Mouse (Mus musculus): ENCODE measurements around the gene Med13l. TPM values are rescaled to one million over a fixed set of nuclear protein-coding genes. Genes with fewer than 3 reads are reported as not detected.
"Not testable (repeated sequence)": the region's sequence is repeated elsewhere in the genome, so short reads cannot be mapped to it uniquely, and the experiment has no call there.

Med13l gene
- polyA plus RNA-seq, 1 experiment = 30.9 TPM

DNA sequence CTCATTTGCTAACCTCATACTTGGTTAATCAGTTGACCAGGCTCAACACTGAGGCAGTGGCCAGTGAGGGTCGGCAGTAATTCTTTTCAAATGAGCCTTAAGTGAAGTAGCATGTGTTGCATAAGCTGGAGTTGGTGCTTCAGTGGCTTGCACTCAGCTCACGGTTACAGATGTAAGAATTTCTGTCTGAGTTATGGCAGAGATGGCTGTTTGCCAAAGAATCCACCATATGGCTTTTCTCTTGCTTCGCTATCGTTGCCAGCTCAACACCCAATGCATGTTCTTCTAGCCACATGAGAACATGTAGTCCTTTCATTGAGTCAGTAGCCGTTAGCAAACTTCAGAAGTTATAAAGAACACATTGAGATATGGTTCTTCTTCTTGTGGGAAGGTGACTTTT, 63.3 kb downstream of the Med13l start:
- no peak for DNase-seq (ENCODE audit: extremely low spot score in 1 of 2, low spot score in 1 of 2)

DNA sequence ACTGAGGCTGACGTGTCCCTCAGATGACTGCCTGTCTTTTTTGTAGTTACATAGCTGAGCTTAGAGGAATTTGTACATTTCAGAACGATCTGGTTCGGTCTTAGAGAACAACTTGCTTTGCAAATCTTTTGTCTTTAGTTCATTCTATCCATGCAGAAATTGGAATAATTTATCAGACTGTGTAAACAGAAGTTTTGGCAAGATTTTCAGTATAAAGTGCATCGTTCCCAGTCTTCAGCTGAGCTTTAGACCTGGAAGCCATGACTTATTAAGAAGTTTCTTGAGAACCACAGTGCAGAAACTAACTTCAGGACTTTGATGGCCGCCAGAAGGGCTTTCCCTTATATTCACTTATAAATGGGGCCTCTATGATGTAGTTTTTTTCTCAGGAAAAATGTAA, 67.2 kb downstream of the Med13l start:
- DNase-seq (ENCODE audit: extremely low spot score in 1 of 2, low spot score in 1 of 2) = no peak

DNA sequence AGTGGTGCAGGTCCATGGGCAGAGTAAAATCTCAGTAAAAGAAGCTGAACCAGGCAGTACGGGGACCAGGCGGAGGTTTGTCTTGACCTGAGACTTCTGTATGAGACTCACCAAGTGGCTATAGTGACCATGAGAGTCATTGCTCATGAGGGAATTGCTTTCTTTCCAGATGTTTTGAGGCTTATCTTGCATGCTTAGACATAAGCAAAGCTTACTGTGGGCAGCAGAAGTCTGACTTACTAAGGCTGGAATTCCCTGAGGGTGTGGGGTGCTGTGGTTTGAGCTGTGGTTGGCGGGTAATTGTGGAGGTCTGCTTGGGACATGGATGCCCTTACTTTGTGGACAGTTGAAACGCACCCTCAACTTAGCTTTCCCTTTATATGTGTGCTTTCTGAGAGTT, 67.7 kb downstream of the Med13l start:
- DNase-seq (ENCODE audit: extremely low spot score in 1 of 2, low spot score in 1 of 2) = no peak

DNA sequence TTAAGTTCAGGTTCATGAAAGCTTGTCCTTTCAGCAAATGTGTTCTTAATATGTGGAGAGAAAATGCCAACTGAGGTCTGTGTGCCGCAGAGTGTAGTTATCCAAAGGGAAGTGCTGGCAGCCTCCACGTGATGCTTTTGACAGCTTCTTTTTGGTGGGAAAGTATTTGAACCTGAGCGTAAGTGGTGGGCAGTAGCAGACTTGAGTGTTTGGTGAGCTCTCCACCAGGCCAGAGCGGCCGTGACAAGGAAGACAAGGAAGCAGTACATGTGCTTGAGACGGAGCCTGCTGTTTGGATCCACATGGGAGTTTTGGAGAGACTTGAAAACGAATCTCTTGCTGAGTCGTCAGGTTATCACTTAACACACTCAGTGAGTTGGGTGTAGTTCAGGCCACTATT, 71.9 kb downstream of the Med13l start:
- DNase-seq (ENCODE audit: extremely low spot score in 1 of 2, low spot score in 1 of 2) = no peak

DNA sequence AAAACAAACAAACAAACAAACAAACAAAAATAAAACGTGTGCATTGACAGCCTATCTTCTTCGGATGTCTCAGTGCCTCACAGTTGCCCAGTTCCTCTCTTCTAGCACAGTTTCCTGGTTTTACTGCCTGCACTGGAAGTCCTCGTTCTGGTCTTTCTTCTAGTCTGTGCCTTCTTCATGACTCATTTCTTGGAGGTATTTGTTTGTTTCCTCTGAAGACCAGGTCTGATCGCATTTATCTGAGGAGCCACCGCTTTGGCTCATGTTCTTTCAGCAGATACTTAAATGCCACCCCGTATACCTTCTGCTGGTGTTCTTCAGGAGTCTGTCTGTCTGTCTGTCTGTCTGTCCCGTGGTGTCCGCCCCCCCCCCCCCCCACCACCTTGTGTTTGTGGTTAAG, 72.6 kb downstream of the Med13l start:
- no peak for DNase-seq (ENCODE audit: extremely low spot score in 1 of 2, low spot score in 1 of 2)

DNA sequence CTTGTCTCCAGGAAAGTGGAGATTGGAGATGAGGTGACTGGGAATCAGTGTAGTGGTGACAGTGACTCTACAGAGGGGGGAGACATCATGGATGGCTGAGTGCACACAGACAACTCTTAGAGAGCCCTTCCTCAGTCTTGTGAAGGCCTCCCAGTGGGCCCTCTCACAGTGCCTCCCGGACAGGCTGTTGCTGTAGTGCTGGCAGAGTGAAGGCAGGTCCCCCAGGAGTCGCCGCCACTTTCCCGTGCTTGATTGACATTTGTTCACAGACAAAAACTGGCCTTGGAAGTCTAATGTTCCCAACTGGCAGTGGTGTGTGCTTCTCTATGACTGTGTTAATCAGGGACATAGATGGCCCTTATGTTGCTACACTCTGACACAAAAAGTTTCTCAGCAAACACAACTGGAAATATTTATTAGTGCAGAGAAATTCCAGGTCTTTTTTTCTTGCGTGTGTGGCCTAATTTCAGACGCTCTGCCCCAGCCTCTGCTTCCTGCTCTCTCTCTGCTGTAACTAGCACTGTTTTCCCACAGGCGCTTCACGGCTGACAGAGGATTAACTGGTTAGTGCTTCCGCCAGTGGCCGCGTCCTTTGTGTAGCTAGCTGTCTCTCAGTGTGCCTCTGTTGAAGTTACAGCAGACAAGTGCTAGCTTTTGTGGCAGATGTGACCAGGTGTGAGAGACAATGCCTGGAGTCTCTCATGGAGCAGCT, 75.2 kb downstream of the Med13l start:
- no peak for DNase-seq (ENCODE audit: extremely low spot score in 1 of 2, low spot score in 1 of 2)

DNA sequence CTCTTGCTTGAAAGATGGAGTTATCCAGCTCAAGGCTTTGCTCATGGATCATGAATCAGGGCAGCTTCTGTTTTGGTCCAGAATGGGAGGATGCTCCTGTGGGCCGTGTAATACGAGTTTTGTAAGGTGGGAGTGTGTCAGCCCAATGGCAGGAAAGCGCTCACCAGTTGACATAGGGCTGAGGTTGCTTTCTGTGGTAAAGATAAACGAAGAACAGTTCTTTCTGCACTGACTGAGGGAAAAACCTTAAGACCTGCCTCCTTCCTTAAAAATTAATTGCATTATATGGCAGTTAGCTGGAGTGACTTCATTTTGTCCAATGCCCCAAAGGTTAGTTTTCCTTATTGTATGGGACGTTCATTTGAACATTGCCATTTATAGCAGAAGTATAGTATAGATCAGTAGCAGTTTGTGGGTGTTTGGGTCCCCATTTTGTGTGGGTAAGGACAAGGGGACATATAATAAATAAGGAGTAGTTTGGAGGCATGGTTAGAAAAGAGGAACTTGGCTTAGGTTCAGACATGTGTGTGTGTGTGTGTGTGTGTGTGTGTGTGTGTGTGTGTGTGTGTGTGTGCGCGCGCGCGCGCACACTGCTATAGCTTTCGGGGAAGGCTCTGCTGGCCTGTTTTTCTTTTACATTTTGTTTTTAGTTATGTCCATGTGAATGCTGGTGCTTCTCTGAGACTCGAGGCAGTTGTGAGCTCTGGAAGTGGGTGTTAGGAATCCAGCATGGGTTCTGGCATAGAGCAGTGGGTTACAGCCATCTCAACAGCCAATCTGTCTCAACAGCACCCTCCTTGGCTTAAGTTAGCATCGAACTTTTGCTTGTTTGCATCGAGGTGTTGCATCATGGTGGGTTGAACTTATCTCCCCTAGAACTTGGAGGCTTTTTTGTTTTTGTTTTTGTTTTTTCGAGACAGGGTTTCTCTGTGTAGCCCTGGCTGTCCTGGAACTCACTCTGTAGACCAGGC, 76.2 kb downstream of the Med13l start:
- no peak for DNase-seq (ENCODE audit: extremely low spot score in 1 of 2, low spot score in 1 of 2)

DNA sequence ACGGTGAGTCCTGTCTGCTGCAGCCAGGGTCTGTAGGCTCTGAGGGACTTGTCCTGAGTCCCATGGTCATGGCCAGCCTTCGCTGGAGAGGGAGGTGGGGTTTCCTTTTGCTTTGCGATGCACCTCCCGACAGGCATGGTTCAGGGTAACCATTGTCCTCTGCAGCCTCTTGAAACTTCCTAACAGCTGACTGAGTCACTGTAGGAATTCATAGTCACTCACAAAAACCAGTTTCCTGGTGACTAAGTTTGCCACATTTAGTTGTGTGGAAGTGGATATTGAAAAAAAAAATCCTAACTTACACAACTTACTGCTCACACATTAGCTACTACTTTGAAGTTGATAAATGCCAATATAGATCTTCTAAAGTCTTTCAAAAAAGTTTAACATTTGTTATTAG, 77.5 kb downstream of the Med13l start:
- no peak for DNase-seq (ENCODE audit: extremely low spot score in 1 of 2, low spot score in 1 of 2)

DNA sequence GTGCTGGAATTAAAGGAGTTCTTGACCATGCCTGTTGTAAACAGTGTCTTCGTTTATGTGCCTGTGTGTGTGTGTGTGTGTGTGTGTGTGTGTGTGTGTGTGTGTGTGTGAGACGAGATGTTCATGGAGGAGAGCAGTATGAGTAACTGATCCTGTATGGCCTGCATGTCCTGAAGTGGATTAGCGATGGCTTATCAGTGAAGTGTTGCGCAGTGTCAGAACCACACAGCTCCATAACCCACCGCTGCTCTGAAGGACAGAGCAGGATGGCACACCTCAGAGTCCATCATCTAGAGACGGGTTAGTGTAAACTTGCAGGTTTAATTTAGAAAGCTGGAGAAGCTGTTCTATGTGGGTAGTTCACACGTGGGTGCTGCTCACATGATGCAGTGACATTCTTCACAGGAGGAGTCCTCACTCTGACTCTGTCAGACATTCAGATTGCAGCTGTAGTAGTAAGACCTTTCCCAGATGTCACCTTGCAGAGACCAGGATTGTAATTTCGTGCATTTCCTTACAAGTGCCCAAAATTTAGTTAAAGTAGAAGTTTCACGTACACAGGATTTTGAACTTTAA, 78.1 kb downstream of the Med13l start:
- peak in 1 of 2 experiments; percentile 42 for DNase-seq (ENCODE audit: extremely low spot score in 1 of 2, low spot score in 1 of 2)

DNA sequence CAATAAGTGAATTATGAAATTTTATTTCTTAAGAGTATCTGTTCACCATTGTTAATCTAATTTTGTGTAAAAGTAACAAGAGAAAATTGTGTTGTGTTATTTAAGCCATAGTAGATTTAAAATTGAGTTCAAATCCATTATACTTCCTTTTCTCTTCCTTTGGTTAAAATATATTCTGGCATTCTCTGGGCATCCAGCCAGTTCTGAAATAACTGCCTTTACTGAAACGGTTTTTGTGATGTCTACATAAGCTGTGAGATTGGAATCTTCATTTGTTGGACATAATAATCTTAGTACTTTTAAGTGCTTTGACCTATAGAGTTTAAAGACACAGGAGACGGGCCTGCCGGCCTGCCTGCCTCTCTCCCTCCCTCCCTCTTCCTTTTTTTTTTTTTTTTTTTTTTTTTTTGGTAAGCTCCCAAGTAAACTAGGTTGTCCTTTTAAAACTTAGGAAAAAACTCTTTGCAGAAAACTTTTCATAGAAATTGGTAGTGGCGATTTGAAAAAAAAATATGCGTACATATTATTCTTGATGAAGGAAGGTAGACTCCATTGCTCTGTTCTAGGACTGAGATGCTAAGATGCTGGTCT, 78.7 kb downstream of the Med13l start:
- DNase-seq (ENCODE audit: extremely low spot score in 1 of 2, low spot score in 1 of 2) = peak in 1 of 2 experiments; percentile 66

DNA sequence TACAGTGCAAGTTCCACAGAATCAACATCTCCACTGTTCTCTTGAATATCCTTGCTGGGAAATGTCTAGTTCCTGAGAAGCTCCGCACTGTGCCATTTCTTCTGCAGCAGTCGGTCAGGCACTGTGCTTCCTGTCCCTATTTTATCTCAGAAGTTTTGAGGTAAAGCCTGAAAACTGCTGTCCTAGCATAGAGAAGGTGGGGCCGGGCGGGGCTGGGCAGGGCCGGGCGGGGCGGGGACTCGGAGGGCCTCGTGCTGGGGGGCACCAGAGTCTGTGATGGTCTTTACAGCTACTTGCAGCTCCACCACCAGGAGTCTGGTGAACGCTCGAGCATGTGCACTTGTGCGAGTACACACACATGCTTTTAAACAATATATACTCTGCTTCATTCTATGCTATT, 83.6 kb downstream of the Med13l start:
- DNase-seq (ENCODE audit: extremely low spot score in 1 of 2, low spot score in 1 of 2) = no peak

DNA sequence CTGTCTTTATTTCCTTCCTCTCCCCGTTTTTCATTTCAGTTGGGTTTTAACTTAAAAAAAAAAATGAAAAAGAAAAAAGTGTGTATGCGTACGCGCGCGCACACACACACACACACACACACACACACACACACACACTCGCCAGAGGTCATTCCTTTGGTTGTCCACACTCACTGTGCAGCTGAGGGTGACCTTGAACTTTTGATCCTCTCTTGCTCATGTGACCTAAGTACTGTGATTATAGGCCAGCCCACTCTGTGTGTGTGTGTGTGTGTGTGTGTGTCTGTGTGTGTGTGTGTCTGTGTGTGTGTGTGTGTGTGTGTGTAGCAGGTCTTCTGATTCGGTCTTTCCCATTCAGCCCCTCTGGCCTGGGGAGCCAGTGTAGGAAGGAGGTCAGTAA, 84.0 kb downstream of the Med13l start:
- no peak for DNase-seq (ENCODE audit: extremely low spot score in 1 of 2, low spot score in 1 of 2)

DNA sequence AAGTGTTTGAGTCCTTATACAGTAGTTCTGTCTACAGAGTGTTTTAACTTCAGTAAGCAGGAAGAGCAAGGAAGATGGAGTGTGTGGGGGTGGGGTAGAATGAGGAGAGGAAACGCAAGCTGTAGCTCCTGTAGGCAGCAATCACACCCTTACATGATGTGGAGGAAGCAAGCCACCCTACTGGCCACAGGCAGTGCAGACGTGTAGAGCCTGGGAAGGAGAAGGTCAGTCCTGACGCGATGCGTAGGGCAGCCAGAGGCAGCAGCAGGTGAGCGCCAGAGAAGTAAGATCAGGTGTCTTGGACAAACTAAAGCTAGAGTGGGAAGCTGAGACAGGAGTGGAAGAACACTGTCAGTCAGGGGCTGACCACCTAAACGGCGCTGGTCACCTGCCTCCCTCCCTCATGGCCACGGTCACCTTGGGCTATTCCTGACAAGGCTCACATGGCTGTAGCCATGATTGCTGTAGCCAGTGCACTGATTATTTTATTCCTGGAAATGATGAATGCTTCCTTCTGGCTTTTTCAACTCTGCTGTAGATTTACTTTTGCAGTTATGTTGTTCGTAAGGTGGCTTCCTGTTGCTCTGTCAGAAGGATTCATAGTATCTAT, 84.8 kb downstream of the Med13l start:
- DNase-seq (ENCODE audit: extremely low spot score in 1 of 2, low spot score in 1 of 2) = no peak

DNA sequence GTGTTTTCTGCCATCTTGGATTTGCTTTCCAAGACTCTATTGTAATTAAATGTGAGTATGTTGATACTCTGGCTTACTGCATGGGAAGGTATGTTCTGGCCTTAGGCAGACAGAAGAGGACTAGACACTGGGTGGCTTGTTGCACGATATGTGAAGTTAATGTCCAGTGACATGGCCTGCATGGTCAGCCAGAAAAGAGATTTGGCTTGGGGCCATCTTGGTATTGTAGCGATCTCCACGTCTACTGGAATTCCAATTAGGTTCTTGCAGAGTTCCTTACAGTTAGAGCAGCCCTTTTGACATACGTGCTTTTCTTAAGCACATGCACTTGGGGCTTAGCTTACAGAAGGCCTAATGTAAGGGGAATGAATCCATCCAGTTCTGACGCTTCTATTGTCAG, 86.4 kb downstream of the Med13l start:
- DNase-seq (ENCODE audit: extremely low spot score in 1 of 2, low spot score in 1 of 2) = no peak

DNA sequence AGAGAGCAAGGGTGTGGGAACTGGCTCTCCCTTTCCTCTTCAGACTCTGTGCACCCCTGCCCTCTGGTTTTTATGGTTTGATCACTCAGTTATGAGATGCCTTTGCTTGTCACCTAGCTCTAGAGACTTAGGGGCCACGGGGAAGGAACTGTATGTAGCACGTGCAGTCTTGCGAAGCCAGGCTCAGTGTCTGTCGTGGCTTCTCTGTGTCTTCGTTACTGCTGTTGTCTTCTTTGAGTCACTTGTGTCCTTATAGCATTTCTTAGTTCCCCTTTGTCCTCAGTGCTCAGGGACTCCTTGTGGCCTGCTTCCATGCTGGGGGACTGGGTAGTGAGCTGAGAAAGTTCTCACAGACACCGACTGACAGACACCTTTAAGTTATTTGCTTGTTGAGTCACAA, 86.9 kb downstream of the Med13l start:
- DNase-seq (ENCODE audit: extremely low spot score in 1 of 2, low spot score in 1 of 2) = no peak

DNA sequence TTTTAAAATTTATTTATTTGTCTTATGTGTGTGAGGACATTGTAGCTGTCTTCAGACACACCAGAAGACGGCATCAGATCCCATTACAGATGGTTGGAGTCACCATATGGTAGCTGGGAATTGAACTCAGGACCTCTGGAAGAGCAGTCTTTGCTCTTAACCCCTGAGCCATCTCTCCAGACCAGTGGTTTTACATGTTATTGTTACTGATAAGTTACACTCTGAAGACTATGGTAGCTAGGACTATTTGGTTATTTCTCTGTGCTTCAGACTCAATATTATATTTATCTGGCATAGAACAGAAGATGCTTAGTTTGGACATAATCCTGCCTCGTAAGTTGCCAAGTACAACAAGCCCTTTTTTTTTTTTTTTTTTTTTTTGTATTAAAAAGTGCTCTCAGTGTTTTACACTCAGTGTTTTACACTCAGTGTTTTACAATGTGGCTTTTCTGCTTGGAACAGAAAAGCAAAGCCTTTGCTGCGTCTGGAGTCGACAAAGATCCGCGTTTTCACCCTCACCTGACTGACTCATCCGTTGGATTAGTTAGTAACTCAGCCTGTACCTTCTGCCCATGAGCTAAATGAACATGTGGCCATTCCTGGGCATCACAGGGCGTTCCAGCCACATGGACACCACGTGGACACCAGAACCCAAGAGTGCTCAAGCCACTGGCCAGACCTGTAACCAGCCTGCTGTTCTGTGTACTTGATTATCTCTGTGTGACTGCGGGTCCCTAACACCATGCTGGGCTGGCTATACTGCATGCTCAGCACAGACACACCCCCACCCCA, 88.9 kb downstream of the Med13l start:
- no peak for DNase-seq (ENCODE audit: extremely low spot score in 1 of 2, low spot score in 1 of 2)

DNA sequence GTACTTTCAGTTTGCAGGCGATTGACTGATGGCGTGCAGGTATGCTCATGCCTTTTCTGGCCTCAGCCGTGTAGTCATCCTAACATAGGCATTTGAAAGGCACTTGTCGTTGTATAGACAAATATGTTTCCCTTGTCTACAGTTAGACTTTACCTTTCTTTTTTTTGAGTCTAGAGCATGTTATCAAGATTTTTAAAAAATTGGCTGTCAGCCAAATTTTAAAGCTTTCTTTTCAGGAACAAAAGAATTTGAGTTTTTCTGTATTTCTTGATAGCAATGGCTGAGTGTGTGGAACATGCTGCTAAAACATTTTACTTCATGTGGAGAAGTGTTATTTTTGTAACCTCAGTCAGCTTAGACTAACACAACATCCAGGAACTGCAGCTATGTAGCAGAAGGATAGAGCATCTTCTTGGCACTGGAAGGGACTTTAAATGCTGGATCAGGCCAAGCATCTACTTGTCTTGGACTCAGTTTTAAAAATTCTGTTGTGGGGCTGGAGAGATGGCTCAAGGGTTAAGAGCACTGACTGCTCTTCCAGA, 89.6 kb downstream of the Med13l start:
- DNase-seq (ENCODE audit: extremely low spot score in 1 of 2, low spot score in 1 of 2) = no peak

DNA sequence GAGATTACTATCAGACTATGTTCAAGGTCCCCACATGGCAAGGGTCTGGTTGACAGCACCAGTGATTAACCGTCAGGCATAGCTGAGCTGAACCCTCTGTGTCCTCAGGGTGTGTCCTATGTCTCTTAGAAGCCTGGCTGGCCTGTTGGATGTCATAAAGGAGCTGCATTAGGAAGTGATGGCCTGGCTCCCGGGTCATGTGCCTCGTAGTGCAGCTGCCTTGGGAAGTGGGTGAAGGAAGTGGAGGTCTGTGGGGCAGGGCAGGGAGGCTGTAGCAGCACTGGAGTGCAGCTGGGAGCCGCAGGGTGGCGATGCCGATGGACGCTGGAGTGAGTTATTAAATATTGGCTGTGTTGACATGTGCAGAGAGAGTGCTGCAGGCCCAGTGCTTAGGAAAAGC, 90.3 kb downstream of the Med13l start:
- DNase-seq (ENCODE audit: extremely low spot score in 1 of 2, low spot score in 1 of 2) = no peak

DNA sequence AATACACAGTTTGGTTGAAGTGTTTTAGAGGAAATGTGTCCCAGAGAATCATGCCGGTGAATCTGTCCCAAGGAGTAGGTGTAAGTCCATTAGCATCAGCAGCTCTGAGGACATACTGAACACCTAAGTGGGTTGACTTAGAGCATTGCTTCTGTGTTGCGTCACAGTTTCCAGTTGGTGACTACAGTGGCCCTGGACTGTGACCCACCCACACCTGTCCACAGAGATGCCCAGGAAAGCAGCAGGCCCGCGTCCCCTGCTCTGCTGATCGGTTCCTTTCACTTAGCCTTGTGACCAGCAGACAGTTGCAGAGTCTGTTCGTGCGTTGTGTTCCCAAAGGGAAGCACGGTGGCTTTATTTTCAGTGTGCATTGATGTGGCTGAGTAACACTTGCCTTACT, 92.1 kb downstream of the Med13l start:
- no peak for DNase-seq (ENCODE audit: extremely low spot score in 1 of 2, low spot score in 1 of 2)

DNA sequence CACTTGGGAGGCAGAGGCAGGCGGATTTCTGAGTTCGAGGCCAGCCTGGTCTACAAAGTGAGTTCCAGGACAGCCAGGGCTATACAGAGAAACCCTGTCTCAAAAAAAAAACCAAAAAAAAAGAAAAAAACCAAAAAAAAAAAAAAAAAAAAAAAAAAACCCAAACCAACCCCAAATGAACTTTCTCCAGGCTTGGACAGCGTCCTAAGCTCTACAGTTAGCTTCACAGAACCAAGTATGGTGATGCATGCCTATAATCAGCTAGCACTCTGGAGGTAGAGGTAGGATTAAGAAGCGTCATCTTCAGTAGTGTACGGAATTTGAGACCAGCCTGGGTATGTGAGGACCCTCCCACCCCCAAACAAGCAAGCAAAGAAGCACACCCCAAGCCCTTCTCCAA, 92.6 kb downstream of the Med13l start:
- not testable (repeated sequence) for DNase-seq (ENCODE audit: extremely low spot score in 1 of 2, low spot score in 1 of 2)
